Mouse (Mus musculus) neural tube, embryonic 15.5 days (tissue): Measurements from ENCODE around the gene Gm21964. TPM values are rescaled to one million over a fixed set of nuclear protein-coding genes. Genes with fewer than 3 reads are reported as not detected.
A peak's percentile ranks its signal among the peaks of the same experiment; 100 is the strongest.

Experiments used
- ATAC-seq: fragments of 200-750 bp; cut with Nextera tagmentation; 2 replicates; pipeline ENCODE4 v1.8.0; 2017; ENCODE audit warnings: mild to moderate bottlenecking, moderate TSS enrichment, moderate library complexity; ENCODE audit not compliant: low FRiP score
- H3K27ac ChIP-seq: fragments of 300-500 bp; sonication (generic); replicated peaks from 2 replicates; pipeline ENCODE4 v1.5.1; 2015; ENCODE audit warnings: mild to moderate bottlenecking, inconsistent platforms
- H3K27me3 ChIP-seq: fragments of 300-500 bp; sonication (generic); replicated peaks from 2 replicates; pipeline ENCODE4 v1.6.1; 2015; ENCODE audit warnings: inconsistent platforms
- H3K36me3 ChIP-seq: fragments of 300-500 bp; sonication (generic); 2 replicates; pipeline ENCODE4 v1.6.1; 2015; ENCODE audit warnings: inconsistent platforms
- H3K4me1 ChIP-seq: fragments of 300-500 bp; sonication (generic); 2 replicates; pipeline ENCODE4 v1.6.1; 2015; ENCODE audit warnings: inconsistent platforms
- H3K4me2 ChIP-seq: fragments of 300-500 bp; sonication (generic); 2 replicates; pipeline ENCODE4 v1.6.1; 2015; ENCODE audit warnings: inconsistent platforms, mild to moderate bottlenecking, moderate library complexity
- H3K4me3 ChIP-seq: fragments of 300-500 bp; sonication (generic); replicated peaks from 2 replicates; pipeline ENCODE4 v1.5.1; 2015; ENCODE audit warnings: mild to moderate bottlenecking, inconsistent platforms
- H3K9ac ChIP-seq: fragments of 300-500 bp; sonication (generic); replicated peaks from 2 replicates; pipeline ENCODE4 v1.6.1; 2015; ENCODE audit warnings: mild to moderate bottlenecking, inconsistent platforms
- H3K9me3 ChIP-seq: fragments of 300-500 bp; sonication (generic); replicated peaks from 2 replicates; pipeline ENCODE4 v1.6.1; 2016; ENCODE audit warnings: inconsistent platforms
- WGBS: fragments of 180-500 bp; shearing (Covaris S2); methylation state at CpG from one replicate; pipeline ENCODE4 v1.1.7; 2015; ENCODE audit warnings: mixed read lengths; 5-methylcytosine and 5-hydroxymethylcytosine counted together
- polyA plus RNA-seq: library from polyadenylated mRNA; unstranded; fragments of >200 nt; fragmentation: Nextera tagmentation; extraction: Ambion mirVana; gene quantifications from 2 replicates; pipeline ENCODE4 v1.2.1, GENCODE M21; 2015

Gm21964 gene
- not detected in 2 replicates for polyA plus RNA-seq

DNA sequence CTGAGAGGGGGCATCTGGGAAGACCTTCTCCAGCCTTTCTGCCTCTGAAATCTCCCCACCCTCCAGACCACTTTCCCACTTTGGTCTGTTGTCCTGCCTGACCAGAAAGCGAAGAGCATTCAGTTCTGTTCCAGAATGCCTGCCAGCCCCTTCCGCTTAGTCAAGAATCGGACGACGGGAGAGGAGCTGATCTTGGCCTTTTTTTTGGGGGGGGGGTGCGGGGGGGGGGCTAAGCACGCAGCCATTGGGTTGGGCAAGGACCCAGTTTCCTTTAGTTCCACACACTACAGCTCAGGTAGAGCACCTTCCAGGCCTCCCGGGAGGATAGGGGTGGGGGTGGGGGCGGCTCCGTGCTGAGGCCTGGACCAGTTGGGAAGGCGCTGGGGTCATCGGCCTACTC is at the start of gene Gm21964:
Gm21964 (plus strand) TSS at position 301 of the 400 bp plus-strand sequence.
- Histone ChIP-seq H3K27me3 (no peaks in the 10 kb centered on the region), H3K9me3 (no peaks in the 10 kb centered on the region), H3K9ac (no peak within 1 kb of the TSS), H3K4me2 (no peak within 1 kb of the TSS), H3K36me3 (no peaks in the 10 kb centered on the region), H3K4me3 (no peak within 1 kb of the TSS), H3K4me1 (no peaks in the 10 kb centered on the region), H3K27ac (no peak within 1 kb of the TSS)
- ATAC-seq, result no peak
- 88% methylated on average over 12 of the region's 12 CpGs for WGBS

DNA sequence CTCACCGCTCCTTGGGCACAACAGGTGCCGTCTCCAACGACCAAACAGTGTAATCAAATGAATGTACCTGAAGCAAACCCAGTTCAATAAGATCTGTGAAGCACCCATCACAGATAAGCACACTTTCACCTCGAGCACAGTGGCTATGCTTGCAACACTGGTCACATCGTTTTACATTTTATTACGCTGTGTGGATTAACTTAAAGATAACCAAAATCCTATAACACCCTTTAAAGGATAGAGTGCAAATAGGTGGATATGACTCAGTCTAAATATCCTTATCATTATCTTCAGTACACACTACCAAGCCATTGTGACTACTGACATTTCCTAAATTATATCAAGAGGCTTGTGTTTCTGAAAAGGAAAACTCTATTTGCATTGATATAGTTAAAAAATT is 49.8 kb upstream of the Gm21964 start:
- H3K4me1 ChIP-seq, result no peaks in the 10 kb centered on the region
- no peak for ATAC-seq
- WGBS, result 87% methylated on average over 6 of the region's 6 CpGs
- no peak overlapping the region for H3K4me3 ChIP-seq
- no peaks in the 10 kb centered on the region for H3K27me3 ChIP-seq
- no peak overlapping the region for H3K9ac ChIP-seq
- H3K4me2 ChIP-seq, result no peak overlapping the region
- H3K36me3 ChIP-seq, result no peaks in the 10 kb centered on the region
- H3K9me3 ChIP-seq, result no peaks in the 10 kb centered on the region
- no peak overlapping the region for H3K27ac ChIP-seq

DNA sequence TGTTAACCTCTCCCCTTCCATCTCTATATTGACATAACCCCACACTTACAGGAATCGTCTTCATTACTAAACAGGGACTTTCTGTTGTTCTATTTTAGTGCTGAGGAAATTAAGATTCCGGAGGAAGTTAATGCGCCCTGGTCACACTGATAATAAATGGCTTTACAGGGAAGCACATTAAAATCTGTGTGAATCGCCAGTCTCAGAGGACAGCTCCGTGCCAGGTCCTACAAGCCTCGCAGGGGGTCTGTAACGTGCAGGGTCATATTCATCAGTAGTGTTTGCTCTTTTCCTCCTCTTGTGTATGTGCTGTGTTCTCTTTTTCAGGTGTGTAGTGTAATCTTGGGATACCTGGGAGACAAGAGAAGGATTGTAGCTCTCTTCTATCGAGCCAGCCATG is 42.8 kb upstream of the Gm21964 start:
- H3K9me3 ChIP-seq, result no peaks in the 10 kb centered on the region
- H3K4me2 ChIP-seq, result no peak overlapping the region
- 54% methylated on average over 8 of the region's 8 CpGs for WGBS
- no peak overlapping the region for H3K27ac ChIP-seq
- no peak for ATAC-seq
- no peak overlapping the region for H3K4me3 ChIP-seq
- no peaks in the 10 kb centered on the region for H3K36me3 ChIP-seq
- no peaks in the 10 kb centered on the region for H3K4me1 ChIP-seq
- no peak overlapping the region for H3K9ac ChIP-seq
- H3K27me3 ChIP-seq, result no peaks in the 10 kb centered on the region

DNA sequence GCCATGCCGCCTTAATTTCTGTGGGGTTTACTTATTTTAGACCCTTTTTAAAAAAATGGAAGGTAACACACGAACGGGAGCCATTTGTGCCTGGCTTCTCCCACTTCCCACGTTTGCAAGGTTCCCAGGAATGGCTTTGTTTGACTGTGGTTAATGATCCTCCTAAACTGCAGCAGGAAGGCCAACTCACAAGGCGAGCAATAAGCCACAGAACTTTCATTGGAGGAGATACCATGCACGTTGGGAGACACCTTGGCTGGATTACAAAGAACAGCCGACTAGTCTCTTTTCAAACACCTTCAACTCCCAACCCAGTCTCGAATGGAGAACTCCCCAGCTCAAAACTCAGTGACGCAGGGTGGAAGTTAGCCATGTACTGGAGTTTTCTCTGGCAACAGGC is 36.8 kb upstream of the Gm21964 start:
- Histone ChIP-seq H3K27me3 (no peaks in the 10 kb centered on the region), H3K4me3 (no peak overlapping the region), H3K9ac (no peak overlapping the region), H3K36me3 (no peaks in the 10 kb centered on the region), H3K27ac (no peak overlapping the region), H3K4me2 (no peak overlapping the region), H3K4me1 (no peaks in the 10 kb centered on the region), H3K9me3 (no peaks in the 10 kb centered on the region)
- WGBS, result 69% methylated on average over 9 of the region's 9 CpGs
- ATAC-seq, result no peak

DNA sequence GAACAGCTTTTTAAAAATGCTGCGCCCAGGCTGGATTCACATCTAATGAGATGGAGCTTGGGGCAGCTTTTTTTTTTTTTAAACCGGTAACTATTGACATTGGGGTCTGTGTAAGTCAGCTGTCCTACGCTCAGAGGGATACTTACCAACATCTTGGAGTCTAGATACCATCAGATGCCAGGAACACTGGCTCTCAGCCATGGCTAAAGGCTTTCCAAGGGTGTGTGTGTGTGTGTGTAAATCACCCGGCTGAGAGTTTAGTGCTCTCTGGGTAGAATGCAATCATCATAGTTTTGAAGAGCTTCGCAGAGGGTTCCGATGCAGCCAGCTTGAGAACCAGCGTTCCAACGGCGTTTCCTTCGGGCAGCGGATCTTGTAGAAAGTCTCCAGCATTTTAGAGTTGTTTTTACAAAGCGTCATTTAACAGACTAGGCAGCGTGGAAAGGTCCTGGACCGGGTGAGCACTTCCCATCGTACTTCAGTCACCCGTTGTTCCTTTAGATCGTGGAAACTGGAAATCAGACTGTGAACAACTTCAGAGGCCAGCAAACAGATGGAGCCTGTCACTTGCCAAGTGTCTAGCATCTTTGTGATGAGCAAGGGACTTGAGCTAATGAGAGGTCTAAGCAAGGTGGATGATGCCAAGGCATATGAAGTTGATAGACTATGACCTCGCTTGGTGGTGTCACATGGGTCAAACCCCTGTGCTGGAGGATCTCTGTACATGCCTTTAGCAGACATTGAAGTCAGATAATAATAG is 36.2 kb upstream of the Gm21964 start:
- no peak for ATAC-seq
- Histone ChIP-seq H3K9me3 (no peaks in the 10 kb centered on the region), H3K4me1 (no peaks in the 10 kb centered on the region), H3K36me3 (no peaks in the 10 kb centered on the region), H3K4me3 (no peak overlapping the region), H3K4me2 (no peak overlapping the region), H3K27ac (no peak overlapping the region), H3K27me3 (no peaks in the 10 kb centered on the region), H3K9ac (no peak overlapping the region)
- 86% methylated on average over 18 of the region's 18 CpGs for WGBS

DNA sequence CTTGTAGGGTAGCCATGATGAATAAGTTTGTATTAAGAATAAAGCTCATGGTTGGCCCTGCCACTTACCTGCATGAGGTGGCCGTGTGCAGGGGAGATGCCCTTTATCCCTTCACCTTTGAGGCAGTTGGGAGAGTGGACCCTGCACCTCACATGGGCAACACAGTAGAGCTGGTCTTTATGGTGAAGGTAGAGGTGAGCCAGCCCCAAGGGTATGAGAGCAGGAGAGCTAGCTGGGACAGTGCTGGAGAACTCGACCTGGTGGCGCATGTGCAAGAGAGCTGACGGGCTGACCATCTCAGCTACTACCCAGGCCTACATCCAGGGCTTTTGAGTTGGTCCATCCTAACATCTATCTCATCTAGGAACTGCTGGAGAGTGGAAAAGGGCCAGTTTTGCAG is 35.3 kb upstream of the Gm21964 start:
- Histone ChIP-seq H3K4me2 (no peak overlapping the region), H3K27ac (no peak overlapping the region), H3K27me3 (no peaks in the 10 kb centered on the region), H3K36me3 (no peaks in the 10 kb centered on the region), H3K4me3 (no peak overlapping the region), H3K9ac (no peak overlapping the region), H3K9me3 (no peaks in the 10 kb centered on the region), H3K4me1 (no peaks in the 10 kb centered on the region)
- ATAC-seq, result no peak
- 92% methylated on average over 4 of the region's 4 CpGs for WGBS

DNA sequence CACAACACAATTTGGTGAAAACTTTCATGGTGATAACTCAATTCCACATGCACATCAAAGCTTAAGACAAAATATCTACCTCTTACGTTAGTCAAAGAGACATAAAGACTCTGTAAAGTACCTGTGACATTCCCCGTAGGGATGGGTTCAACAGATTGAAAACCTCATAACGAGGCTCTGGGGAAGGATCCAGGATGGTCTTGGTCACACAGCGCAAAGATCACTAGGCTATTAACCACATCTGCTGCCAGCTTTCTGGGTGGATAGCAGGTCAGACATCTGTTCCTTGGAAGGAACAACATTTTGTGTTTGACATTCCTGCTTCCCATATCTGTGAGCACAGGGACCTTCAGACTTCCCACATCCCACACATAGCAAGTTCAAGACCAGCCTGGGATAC is 31.3 kb upstream of the Gm21964 start:
- Histone ChIP-seq H3K9me3 (no peaks in the 10 kb centered on the region), H3K9ac (no peak overlapping the region), H3K36me3 (no peaks in the 10 kb centered on the region), H3K4me2 (no peak overlapping the region), H3K4me3 (no peak overlapping the region), H3K27ac (no peak overlapping the region), H3K27me3 (peaks cover 6% of the 10 kb centered on the region; the same call in 1 of the 2 replicates), H3K4me1 (no peaks in the 10 kb centered on the region)
- WGBS, result 85% methylated on average over 4 of the region's 4 CpGs
- no peak for ATAC-seq

DNA sequence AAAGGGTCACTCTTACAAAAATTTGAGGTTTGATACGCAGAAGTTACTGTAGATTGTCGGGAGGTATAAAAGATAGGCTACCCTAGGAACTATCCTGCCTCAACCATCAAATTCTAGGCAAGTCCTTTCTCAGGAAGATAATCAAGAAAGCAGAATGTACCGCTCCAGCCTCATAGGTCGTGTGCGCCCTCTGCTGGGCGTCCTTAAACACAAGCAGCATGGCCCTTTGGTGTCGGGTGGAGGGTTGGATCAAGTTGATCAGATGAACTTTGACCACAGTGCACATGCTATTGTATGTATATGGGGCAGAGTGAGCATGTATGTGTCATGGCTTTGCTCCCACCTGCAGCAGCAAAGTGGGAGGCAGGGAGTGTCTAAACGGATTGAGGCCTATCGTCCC is 29.4 kb upstream of the Gm21964 start:
- no peak overlapping the region for H3K27ac ChIP-seq
- H3K9me3 ChIP-seq, result no peaks in the 10 kb centered on the region
- no peaks in the 10 kb centered on the region for H3K36me3 ChIP-seq
- H3K4me2 ChIP-seq, result no peak overlapping the region
- ATAC-seq, result peak; percentile 69; the same call in 1 of the 2 replicates
- H3K4me1 ChIP-seq, result no peaks in the 10 kb centered on the region
- peaks cover 6% of the 10 kb centered on the region; the same call in 1 of the 2 replicates for H3K27me3 ChIP-seq
- no peak overlapping the region for H3K4me3 ChIP-seq
- H3K9ac ChIP-seq, result no peak overlapping the region
- 15% methylated on average over 9 of the region's 9 CpGs for WGBS

DNA sequence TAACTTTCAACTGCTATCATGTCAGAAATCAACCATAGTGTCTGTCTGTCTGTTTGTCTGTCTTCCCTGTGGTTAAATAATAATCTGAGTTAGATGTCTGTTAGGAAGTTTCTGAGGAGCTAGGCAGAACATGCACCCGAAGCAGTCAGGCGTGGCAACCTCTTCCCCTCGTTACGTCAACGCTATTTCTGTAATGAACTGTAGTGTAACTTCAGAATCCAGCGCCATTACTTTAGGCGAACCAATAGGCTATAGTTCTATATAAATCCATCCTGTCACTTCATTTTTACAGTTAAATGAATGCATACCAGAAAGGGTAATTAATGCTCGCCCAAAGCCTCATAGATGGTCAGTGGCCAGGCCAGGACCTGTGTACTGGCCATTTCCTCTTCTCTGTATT is 26.5 kb upstream of the Gm21964 start:
- no peak overlapping the region for H3K27ac ChIP-seq
- WGBS, result 86% methylated on average over 8 of the region's 8 CpGs
- peaks cover 4% of the 10 kb centered on the region; the same call in 1 of the 2 replicates for H3K4me1 ChIP-seq
- H3K4me3 ChIP-seq, result no peak overlapping the region
- no peaks in the 10 kb centered on the region for H3K36me3 ChIP-seq
- H3K4me2 ChIP-seq, result no peak overlapping the region
- H3K27me3 ChIP-seq, result peaks cover 6% of the 10 kb centered on the region; the same call in 1 of the 2 replicates
- no peaks in the 10 kb centered on the region for H3K9me3 ChIP-seq
- ATAC-seq, result no peak
- H3K9ac ChIP-seq, result no peak overlapping the region

DNA sequence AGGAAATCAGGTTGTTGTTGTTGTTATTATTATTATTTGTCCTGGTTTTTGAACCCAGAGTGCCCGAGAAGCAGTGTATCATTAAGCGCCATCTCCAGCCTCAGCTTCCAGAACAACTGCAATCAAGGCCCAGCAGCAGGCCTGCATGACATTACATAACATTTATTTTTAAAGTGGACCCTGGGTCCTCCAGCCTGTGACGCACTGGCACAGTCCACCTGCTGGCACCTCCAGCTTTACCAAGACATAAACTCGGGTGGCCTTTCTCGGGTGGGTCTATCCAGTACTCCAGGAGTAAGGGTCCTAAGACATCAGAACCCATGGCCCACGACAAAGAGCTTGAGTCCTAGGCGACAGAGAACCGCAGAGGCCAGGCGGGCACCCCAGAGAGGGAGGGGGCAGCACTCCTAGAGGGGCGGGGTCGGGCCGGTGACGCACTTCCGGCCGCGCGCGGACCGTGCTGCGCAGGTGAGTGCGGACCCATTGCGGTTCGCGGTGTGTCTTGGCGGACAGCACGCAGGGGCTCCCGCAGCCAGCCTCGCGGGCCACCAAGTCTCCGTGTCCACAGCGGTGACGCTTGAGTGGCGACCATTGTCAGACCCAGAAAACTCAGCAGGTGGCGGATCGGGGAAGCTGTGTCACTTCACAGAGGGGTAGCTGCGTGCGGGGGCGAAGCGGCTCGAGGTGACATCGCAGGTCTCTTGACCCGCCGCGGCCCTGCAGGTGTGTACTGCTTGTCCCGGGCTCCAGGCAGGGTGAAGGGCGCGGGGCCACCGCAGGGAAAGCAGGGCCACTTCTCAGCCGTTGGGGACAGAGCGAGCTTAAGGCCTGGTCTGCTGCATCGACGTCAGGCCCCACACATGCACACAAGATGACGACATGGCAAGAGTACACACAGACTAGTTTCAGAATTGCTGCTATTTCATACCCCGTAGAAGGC is 21.5 kb upstream of the Gm21964 start, which contains the start of gene Zfp612:
Zfp612 (plus strand) TSS at position 465 of the 940 bp plus-strand sequence.
- H3K27me3 ChIP-seq, result no peaks in the 10 kb centered on the region
- ATAC-seq, result peak; percentile 96
- peak within 1 kb of the TSS; percentile 89 for H3K4me2 ChIP-seq
- H3K9me3 ChIP-seq, result no peaks in the 10 kb centered on the region
- H3K9ac ChIP-seq, result peak within 1 kb of the TSS; percentile 73
- peaks cover 21% of the 10 kb centered on the region for H3K4me1 ChIP-seq
- H3K36me3 ChIP-seq, result peaks cover 16% of the 10 kb centered on the region
- WGBS, result 6% methylated on average over 52 of the region's 54 CpGs
- H3K4me3 ChIP-seq, result peak within 1 kb of the TSS; percentile 57
- peak within 1 kb of the TSS; percentile 57 for H3K27ac ChIP-seq

DNA sequence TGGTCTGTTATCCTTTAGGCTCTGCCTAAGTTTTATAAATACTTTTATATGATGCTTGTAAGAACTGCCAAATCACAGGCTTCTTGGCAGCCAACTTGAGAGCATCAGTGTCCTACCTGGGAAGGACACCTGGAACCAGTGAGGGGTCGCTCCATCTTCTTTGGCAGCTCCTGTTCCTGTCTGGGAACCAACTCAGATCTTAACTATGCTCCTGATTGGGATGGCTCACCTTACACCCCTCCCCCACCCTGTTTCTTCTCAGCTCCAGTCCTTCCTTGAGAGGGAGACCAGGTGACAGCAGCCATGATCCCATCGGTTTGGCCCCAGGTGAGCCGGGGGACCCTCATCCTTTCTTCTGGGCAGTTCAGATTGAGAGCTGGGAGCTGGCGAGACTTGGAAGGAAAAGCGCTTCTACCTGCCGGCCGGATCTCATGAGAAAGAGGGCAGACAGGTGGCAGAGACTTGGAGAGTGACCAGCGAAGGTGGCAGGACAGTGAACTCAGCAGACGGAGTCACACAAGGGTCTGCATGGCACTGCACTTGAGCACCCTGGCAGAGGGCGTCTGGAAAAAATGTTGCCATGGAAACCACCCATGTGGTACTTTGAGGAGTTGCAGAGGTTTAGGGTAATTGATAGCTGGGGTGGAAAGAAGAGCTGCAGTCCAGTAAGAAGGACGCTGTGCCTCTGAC is 18.4 kb upstream of the Gm21964 start:
- ATAC-seq, result no peak
- WGBS, result 82% methylated on average over 11 of the region's 11 CpGs
- no peak overlapping the region for H3K27ac ChIP-seq
- no peak overlapping the region for H3K4me2 ChIP-seq
- H3K9me3 ChIP-seq, result no peaks in the 10 kb centered on the region
- peaks cover 44% of the 10 kb centered on the region for H3K36me3 ChIP-seq
- H3K9ac ChIP-seq, result no peak overlapping the region
- no peaks in the 10 kb centered on the region for H3K27me3 ChIP-seq
- H3K4me3 ChIP-seq, result no peak overlapping the region
- H3K4me1 ChIP-seq, result peaks cover 21% of the 10 kb centered on the region
